Mouse (Mus musculus) midbrain, postnatal 0 days (tissue): Measurements from ENCODE around the gene Olfr1442. TPM values are rescaled to one million over a fixed set of nuclear protein-coding genes. Genes with fewer than 3 reads are reported as not detected.

Experiments
- ATAC-seq: fragments of 200-750 bp; cut with Nextera tagmentation; 2 replicates; pipeline ENCODE4 v1.8.0; 2017; ENCODE audit warnings: moderate number of reproducible peaks, mild to moderate bottlenecking, moderate TSS enrichment, moderate library complexity; ENCODE audit not compliant: low FRiP score
- DNase-seq: peaks from one replicate; pipeline ENCODE4 v3.0.0-alpha.2; 2015; ENCODE audit warnings: low spot score
- H3K27ac ChIP-seq: fragments of 300-500 bp; sonication (generic); 2 replicates; pipeline ENCODE4 v1.5.1; 2014; ENCODE audit warnings: low read depth, mild to moderate bottlenecking, low read length, mixed read lengths
- H3K27me3 ChIP-seq: fragments of 300-500 bp; sonication (generic); 2 replicates; pipeline ENCODE4 v1.6.1; 2014; ENCODE audit warnings: low read length, control low read depth, mixed read lengths; ENCODE audit not compliant: insufficient read depth
- H3K36me3 ChIP-seq: fragments of 300-500 bp; sonication (generic); 2 replicates; pipeline ENCODE4 v1.6.1; 2014; ENCODE audit warnings: low read length, control low read depth, mixed read lengths; ENCODE audit not compliant: insufficient read depth
- H3K4me1 ChIP-seq: fragments of 300-500 bp; sonication (generic); 2 replicates; pipeline ENCODE4 v1.6.1; 2014; ENCODE audit warnings: mild to moderate bottlenecking, control low read depth, antibody characterized with exemption, low read length, mixed read lengths; ENCODE audit not compliant: insufficient read depth
- H3K4me2 ChIP-seq: fragments of 300-500 bp; sonication (generic); 2 replicates; pipeline ENCODE4 v1.6.1; 2014; ENCODE audit warnings: low read depth, mild to moderate bottlenecking, low read length, mixed read lengths; ENCODE audit not compliant: poor library complexity, severe bottlenecking
- H3K4me3 ChIP-seq: fragments of 300-500 bp; sonication (generic); 2 replicates; pipeline ENCODE4 v1.5.1; 2014; ENCODE audit warnings: low read depth, mild to moderate bottlenecking, low read length, moderate library complexity
- H3K9ac ChIP-seq: fragments of 300-500 bp; sonication (generic); replicated peaks from 2 replicates; pipeline ENCODE4 v1.6.1; 2014; ENCODE audit warnings: mild to moderate bottlenecking, low read length, moderate library complexity, mixed read lengths; ENCODE audit not compliant: poor library complexity, severe bottlenecking
- H3K9me3 ChIP-seq: fragments of 300-500 bp; sonication (generic); 2 replicates; pipeline ENCODE4 v1.6.1; 2016; ENCODE audit warnings: low read length, control low read depth
- CTCF ChIP-seq: IDR thresholded peaks from 2 replicates; pipeline ENCODE4 v1.5.1; 2016; ENCODE audit warnings: antibody characterized with exemption, mild to moderate bottlenecking
- WGBS: fragments of 180-500 bp; shearing (Covaris S2); extraction: QIAGEN DNeasy Blood & Tissue Kit; methylation state at CpG from one replicate; pipeline ENCODE4 v1.1.7; 2014; 5-methylcytosine and 5-hydroxymethylcytosine counted together
- polyA plus RNA-seq: library from polyadenylated mRNA; unstranded; fragments of >200 nt; fragmentation: Nextera tagmentation; extraction: Ambion mirVana; gene quantifications from 2 replicates; pipeline ENCODE4 v1.2.1, GENCODE M21; 2015
- total RNA-seq: library from RNA; depleted of rRNA; stranded (reverse); fragments of >200 nt; gene quantifications from 2 replicates; pipeline ENCODE4 v1.2.3, GENCODE M21; 2014; rRNA removed

The Olfr1442 gene
- not detected in 2 replicates for total RNA-seq
- not detected in 2 replicates for polyA plus RNA-seq

DNA sequence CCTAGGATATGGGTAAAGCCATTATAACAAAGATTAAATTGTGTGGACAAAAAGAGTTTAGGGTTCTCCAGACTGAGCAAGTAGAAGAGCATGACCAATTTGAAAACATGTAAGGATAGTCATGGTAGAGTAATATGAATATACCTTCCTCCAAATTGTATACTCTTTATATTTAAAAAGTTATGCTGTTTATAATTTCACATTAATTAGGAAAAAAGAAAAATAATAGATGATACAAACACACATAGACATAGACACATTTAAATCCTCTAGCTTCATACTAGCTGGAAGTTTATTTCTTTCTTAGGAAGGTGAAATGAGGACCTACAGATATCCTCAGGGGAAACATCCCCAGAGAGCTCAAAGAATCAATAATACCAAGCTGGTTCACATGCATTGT is at the start of gene Olfr1442:
TSS of gene Olfr1442 (plus strand) at position 301 of the 400 bp plus-strand sequence.
- Histone ChIP-seq H3K36me3 (no peaks in the 10 kb centered on the region), H3K9ac (no peak within 1 kb of the TSS), H3K27ac (no peak within 1 kb of the TSS), H3K4me1 (no peaks in the 10 kb centered on the region), H3K4me2 (no peak within 1 kb of the TSS), H3K9me3 (no peaks in the 10 kb centered on the region), H3K27me3 (no peaks in the 10 kb centered on the region), H3K4me3 (no peak within 1 kb of the TSS)
- ATAC-seq, result no peak
- no peak for DNase-seq
- TF ChIP-seq CTCF, result no peak

DNA sequence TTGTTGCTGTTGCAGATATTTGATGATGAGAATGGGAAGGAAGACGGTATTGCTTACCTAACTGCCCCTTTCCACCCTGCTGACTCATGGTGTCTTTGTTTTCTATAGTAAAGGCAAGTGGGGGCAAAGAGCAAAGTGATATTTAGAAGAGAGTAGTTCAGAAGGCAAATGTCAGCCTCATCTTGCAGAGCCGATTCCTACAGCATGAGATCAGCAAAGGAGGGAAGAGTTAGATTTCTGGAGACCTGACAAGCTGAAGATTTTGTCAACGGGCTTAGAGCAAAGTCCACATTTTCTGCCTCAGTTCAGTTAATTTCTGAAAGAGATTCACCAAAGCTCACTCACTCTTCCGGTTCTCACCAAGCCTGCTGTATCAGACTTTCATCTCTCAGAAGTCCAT is 37.1 kb upstream of the Olfr1442 start, which contains the start of gene Glyat:
TSS of gene Glyat (plus strand) at position 133 of the 400 bp plus-strand sequence.
- WGBS, result 80% methylated on average over 4 of the region's 4 CpGs
- Histone ChIP-seq H3K4me1 (no peaks in the 10 kb centered on the region), H3K9me3 (no peaks in the 10 kb centered on the region), H3K4me3 (no peak within 1 kb of the TSS), H3K4me2 (no peak within 1 kb of the TSS), H3K36me3 (no peaks in the 10 kb centered on the region), H3K9ac (no peak within 1 kb of the TSS), H3K27ac (no peak within 1 kb of the TSS), H3K27me3 (no peaks in the 10 kb centered on the region)
- no peak for DNase-seq
- no peak for ATAC-seq
- no peak for TF ChIP-seq CTCF

DNA sequence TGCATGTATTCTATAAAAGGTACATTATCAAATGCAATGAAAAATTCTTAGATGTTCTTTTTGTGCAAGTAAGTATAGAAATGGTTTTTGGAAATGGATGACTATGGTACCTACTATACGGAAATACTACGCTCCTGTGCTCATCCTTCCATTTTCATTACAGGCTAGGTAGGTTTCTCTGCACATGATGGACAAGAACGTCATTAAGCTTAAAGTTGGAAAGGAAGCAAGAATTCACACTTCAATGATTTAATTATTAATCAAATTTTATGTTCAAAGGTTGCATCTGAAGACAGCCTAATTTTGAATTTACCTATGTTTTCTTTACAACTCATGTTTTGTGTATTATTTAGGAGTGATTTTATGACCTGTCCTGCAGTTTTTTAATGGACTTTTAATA is 36.0 kb upstream of the Olfr1442 start:
- H3K4me3 ChIP-seq, result no peak overlapping the region
- TF ChIP-seq CTCF, result no peak
- no peak for DNase-seq
- H3K36me3 ChIP-seq, result no peaks in the 10 kb centered on the region
- H3K4me2 ChIP-seq, result no peak overlapping the region
- 88% methylated on average over 3 of the region's 3 CpGs for WGBS
- ATAC-seq, result no peak
- H3K27ac ChIP-seq, result no peak overlapping the region
- no peak overlapping the region for H3K9ac ChIP-seq
- H3K4me1 ChIP-seq, result no peaks in the 10 kb centered on the region
- no peaks in the 10 kb centered on the region for H3K27me3 ChIP-seq
- H3K9me3 ChIP-seq, result no peaks in the 10 kb centered on the region

DNA sequence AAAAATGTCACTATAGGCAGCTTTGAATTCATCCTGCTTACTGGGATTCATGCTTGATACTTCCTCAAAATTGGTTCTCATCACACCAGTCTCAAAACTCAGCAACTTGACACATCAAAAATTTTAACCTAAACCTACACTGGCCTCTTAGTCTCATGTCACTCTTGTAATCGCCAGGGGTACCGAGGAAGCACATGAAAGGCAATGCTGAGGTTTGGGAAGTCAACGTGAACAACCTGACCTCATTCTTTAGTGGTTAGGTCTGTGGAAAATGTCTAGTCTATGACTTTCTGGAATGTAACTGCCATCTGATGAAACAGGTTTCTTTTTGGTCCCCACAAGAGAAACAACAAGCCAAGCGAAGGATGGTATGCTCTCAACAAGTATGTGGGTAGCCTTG is 35.3 kb upstream of the Olfr1442 start:
- H3K36me3 ChIP-seq, result no peaks in the 10 kb centered on the region
- DNase-seq (no peak), ATAC-seq (no peak)
- no peaks in the 10 kb centered on the region for H3K27me3 ChIP-seq
- no peak overlapping the region for H3K4me3 ChIP-seq
- no peak for TF ChIP-seq CTCF
- H3K9me3 ChIP-seq, result no peaks in the 10 kb centered on the region
- no peak overlapping the region for H3K4me2 ChIP-seq
- H3K4me1 ChIP-seq, result no peaks in the 10 kb centered on the region
- no peak overlapping the region for H3K27ac ChIP-seq
- WGBS, result 85% methylated on average over 4 of the region's 4 CpGs
- no peak overlapping the region for H3K9ac ChIP-seq

DNA sequence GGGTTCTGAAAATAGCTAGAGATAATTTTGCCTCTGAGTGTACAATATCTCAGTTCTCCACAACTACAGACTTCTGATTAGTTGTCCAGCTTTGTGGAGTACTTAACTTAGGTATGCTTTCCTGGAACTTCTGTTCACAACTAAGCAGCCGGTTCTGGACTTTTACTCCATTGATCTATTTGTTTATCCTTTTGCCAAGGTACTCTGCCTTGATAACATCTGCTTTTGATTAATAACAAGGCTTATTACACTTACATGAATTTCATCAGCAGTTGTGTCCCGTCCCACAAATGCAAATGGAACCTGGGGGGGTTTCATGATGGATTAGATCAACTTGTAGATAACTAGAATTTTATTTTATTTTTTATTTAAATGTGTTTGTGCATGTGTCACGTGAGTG is 33.4 kb upstream of the Olfr1442 start:
- no peak overlapping the region for H3K27ac ChIP-seq
- no peaks in the 10 kb centered on the region for H3K4me1 ChIP-seq
- H3K27me3 ChIP-seq, result no peaks in the 10 kb centered on the region
- H3K4me2 ChIP-seq, result no peak overlapping the region
- no peak for ATAC-seq
- H3K36me3 ChIP-seq, result no peaks in the 10 kb centered on the region
- H3K4me3 ChIP-seq, result no peak overlapping the region
- no peak for DNase-seq
- WGBS, result 78% methylated on average over 3 of the region's 3 CpGs
- no peak for TF ChIP-seq CTCF
- H3K9me3 ChIP-seq, result no peaks in the 10 kb centered on the region
- H3K9ac ChIP-seq, result no peak overlapping the region

DNA sequence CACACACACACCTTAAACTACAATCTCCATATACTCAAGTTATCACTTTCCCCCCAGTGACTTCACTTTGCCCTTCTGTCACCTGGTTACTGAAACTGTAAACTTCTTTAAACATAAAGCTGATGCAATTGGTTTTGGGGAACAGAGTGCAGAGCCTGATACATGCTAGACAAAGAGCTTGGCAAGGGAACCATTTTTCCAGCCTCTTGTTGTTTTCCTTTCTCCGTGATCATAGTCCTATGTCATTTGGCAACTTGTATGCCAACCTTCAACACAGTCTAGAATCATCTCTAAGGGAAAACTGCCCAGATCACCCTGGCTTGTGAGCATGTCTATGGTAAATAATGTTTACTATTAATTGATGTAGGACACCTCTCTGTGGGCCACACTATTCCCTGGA is 32.2 kb upstream of the Olfr1442 start:
- no peaks in the 10 kb centered on the region for H3K27me3 ChIP-seq
- no peak overlapping the region for H3K9ac ChIP-seq
- ATAC-seq (no peak), DNase-seq (no peak)
- H3K27ac ChIP-seq, result no peak overlapping the region
- H3K9me3 ChIP-seq, result no peaks in the 10 kb centered on the region
- TF ChIP-seq CTCF, result no peak
- H3K4me2 ChIP-seq, result no peak overlapping the region
- H3K36me3 ChIP-seq, result no peaks in the 10 kb centered on the region
- no peak overlapping the region for H3K4me3 ChIP-seq
- H3K4me1 ChIP-seq, result no peaks in the 10 kb centered on the region
- WGBS, result 83% methylated on average over 1 of the region's 1 CpGs
